Mouse (Mus musculus): ENCODE measurements around the gene Hspg2. TPM values are rescaled to one million over a fixed set of nuclear protein-coding genes. Genes with fewer than 3 reads are reported as not detected.

Gene Hspg2
- polyA plus RNA-seq, 1 experiment = 32.5 TPM

DNA sequence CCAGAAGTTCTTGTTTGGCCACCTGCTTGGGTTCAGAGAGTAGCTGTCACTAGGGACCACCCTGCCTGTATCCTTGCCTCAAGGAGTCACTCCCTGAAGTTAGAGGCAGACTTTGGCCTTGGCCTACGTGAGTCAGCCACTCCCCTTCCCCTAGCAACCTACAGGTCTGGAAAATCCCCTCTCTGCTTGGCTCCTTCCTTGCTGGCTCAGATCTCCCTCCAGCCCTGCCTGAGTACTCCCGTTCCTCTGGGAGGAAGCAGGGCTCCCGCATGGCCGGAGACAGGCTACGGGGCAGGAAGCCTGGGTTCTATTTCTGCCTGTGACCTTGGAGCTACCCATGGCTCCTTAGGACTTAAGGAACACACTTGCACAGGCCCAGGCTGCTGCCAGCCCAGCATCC is 28.8 kb downstream of the Hspg2 start:
- Histone ChIP-seq H3K4me3 (ENCODE audit: insufficient read depth, low read depth, low read length) (no peak overlapping the region), H3K4me1 (ENCODE audit: control insufficient read depth, insufficient read depth, insufficient read length, low read length) (peaks cover 75% of the 10 kb centered on the region)

GRCm38 (mm10) chr4:137497892-137498722 is 29.5 kb downstream of the Hspg2 start:
- Histone ChIP-seq H3K4me1 (ENCODE audit: control insufficient read depth, insufficient read depth, insufficient read length, low read length) (peaks cover 75% of the 10 kb centered on the region), H3K4me3 (ENCODE audit: insufficient read depth, low read depth, low read length) (peak overlapping the region; percentile 27), H3K27ac (replicated peaks; ENCODE audit: low read depth, low read length) (peak overlapping the region; percentile 96)

More for the DNA sequence above, 28.8 kb downstream of the Hspg2 start:
- peak overlapping the region; percentile 96 for H3K27ac ChIP-seq (replicated peaks; ENCODE audit: low read depth, low read length)

- no peak overlapping the region for H3K4me3 ChIP-seq (ENCODE audit: insufficient read depth, low read depth, low read length)
- peaks cover 70% of the 10 kb centered on the region for H3K4me1 ChIP-seq (ENCODE audit: control insufficient read depth, insufficient read depth, insufficient read length, low read length)
Observed at GRCm38 (mm10) chr4:137498882-137499583, 30.5 kb downstream of the Hspg2 start.

DNA sequence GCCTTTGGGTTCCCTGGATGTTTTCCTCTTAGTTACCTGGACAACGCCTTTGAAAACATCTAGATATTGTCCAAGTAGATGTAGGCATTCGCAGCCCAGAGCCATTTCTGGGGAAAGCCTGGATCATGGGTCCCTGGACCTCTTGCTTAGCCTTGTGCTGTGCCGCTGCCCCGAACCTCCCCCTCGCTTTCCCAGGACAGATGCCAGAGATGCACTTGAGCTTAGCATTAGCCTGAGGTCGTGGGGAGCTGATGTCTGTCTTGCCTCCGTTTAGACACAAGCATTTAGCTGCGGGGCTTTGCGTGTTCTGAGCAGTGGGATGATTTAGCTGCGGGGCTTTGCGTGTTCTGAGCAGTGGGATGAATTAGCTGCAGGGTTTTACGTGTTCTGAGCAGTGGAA is 31.6 kb downstream of the Hspg2 start:
- Histone ChIP-seq H3K27ac (replicated peaks; ENCODE audit: low read depth, low read length) (peak overlapping the region; percentile 96), H3K4me3 (ENCODE audit: insufficient read depth, low read depth, low read length) (no peak overlapping the region), H3K4me1 (ENCODE audit: control insufficient read depth, insufficient read depth, insufficient read length, low read length) (peaks cover 59% of the 10 kb centered on the region)

More at GRCm38 (mm10) chr4:137498882-137499583, 30.5 kb downstream of the Hspg2 start:
- H3K27ac ChIP-seq (replicated peaks; ENCODE audit: low read depth, low read length) = peak overlapping the region; percentile 96

DNA sequence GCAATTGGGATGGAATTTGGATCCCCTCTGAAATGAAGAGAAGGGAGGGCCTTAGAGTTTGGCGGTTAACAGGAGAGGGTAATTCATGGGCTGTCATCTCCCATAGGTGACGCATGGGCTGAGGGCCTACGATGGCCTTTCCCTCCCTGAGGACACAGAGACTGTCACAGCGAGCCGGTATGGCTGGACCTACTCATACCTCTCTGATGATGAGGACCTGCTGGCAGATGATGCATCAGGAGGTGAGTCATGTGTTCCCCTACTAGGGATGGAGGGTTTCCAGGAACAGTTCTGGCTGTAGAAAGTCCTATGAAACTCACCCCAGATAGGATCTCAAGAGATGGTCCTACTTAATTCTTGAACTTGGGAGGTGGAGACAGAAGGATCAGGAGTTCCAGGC is 32.4 kb downstream of the Hspg2 start:
- peak overlapping the region; percentile 96; the same call in 1 of the 2 replicates for H3K27ac ChIP-seq (replicated peaks; ENCODE audit: low read depth, low read length)
- H3K4me1 ChIP-seq (ENCODE audit: control insufficient read depth, insufficient read depth, insufficient read length, low read length) = peaks cover 59% of the 10 kb centered on the region
- H3K4me3 ChIP-seq (ENCODE audit: insufficient read depth, low read depth, low read length) = no peak overlapping the region

- Histone ChIP-seq H3K4me1 (ENCODE audit: control insufficient read depth, insufficient read depth, insufficient read length, low read length) (peaks cover 48% of the 10 kb centered on the region), H3K4me3 (ENCODE audit: insufficient read depth, low read depth, low read length) (no peak overlapping the region), H3K27ac (replicated peaks; ENCODE audit: low read depth, low read length) (peak overlapping the region; percentile 40)
Observed at GRCm38 (mm10) chr4:137502183-137502582, 33.6 kb downstream of the Hspg2 start.

DNA sequence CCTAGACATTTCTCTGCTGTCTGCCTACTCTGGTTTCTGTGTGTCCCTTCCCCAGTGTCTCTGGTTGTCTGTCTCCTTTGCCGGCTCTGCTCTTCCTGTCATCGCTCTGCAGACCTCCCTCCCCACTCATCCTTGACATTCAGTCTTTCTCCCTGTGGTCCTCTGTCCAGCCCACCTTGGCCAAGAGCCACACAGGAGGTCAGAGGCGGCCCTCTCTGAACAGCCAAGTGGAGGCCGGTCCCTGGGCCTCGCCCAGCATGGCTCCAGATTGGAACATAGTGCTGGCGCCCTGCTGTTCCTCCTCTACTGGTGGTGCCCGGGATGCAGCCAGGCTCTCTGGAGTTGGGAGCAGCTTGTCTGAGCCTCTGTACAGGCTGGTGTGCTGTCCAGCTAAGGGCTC is 34.2 kb downstream of the Hspg2 start:
- no peak overlapping the region for H3K4me3 ChIP-seq (ENCODE audit: insufficient read depth, low read depth, low read length)
- peaks cover 44% of the 10 kb centered on the region for H3K4me1 ChIP-seq (ENCODE audit: control insufficient read depth, insufficient read depth, insufficient read length, low read length)
- peak overlapping the region; percentile 40 for H3K27ac ChIP-seq (replicated peaks; ENCODE audit: low read depth, low read length)

- peak overlapping the region; percentile 19 for H3K27ac ChIP-seq (replicated peaks; ENCODE audit: low read depth, low read length)
- no peak overlapping the region for H3K4me3 ChIP-seq (ENCODE audit: insufficient read depth, low read depth, low read length)
- H3K4me1 ChIP-seq (ENCODE audit: control insufficient read depth, insufficient read depth, insufficient read length, low read length) = peaks cover 38% of the 10 kb centered on the region
Observed at GRCm38 (mm10) chr4:137503509-137503971, 35.0 kb downstream of the Hspg2 start.

- Histone ChIP-seq H3K27ac (replicated peaks; ENCODE audit: low read depth, low read length) (0 out of 2 replicates have a peak overlapping the region, but pooled peaks have one; percentile 0), H3K4me3 (ENCODE audit: insufficient read depth, low read depth, low read length) (no peak overlapping the region), H3K4me1 (ENCODE audit: control insufficient read depth, insufficient read depth, insufficient read length, low read length) (peaks cover 17% of the 10 kb centered on the region)
Observed at GRCm38 (mm10) chr4:137506629-137507028, 38.1 kb downstream of the Hspg2 start.

DNA sequence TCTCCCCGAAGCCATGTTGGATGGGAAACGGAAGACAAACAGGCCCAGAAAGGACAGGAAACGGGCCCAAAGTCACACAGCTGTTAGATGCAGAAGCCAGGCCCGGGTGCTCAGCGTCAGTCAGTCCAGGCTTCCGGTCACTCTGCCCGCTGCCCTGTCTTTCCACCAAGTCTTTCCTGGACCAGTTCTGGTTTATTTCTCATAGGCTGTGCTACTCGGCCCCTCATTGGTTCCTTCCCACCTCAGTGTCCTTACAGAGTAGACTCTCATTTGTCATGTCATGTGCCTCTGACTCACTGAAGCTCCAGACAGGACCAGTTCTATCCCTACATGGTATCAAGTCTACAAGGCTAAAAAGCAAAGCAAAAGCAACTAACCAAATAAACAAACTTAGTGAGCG is 41.0 kb downstream of the Hspg2 start:
- Histone ChIP-seq H3K4me1 (ENCODE audit: control insufficient read depth, insufficient read depth, insufficient read length, low read length) (peaks cover 4% of the 10 kb centered on the region), H3K27ac (replicated peaks; ENCODE audit: low read depth, low read length) (peak overlapping the region; percentile 18), H3K4me3 (ENCODE audit: insufficient read depth, low read depth, low read length) (no peak overlapping the region)

GRCm38 (mm10) chr4:137510021-137510696 is 41.6 kb downstream of the Hspg2 start:
- H3K4me1 ChIP-seq (ENCODE audit: control insufficient read depth, insufficient read depth, insufficient read length, low read length) = peaks cover 4% of the 10 kb centered on the region
- H3K27ac ChIP-seq (replicated peaks; ENCODE audit: low read depth, low read length) = 0 out of 2 replicates have a peak overlapping the region, but pooled peaks have one; percentile 18
- H3K4me3 ChIP-seq (ENCODE audit: insufficient read depth, low read depth, low read length) = no peak overlapping the region

DNA sequence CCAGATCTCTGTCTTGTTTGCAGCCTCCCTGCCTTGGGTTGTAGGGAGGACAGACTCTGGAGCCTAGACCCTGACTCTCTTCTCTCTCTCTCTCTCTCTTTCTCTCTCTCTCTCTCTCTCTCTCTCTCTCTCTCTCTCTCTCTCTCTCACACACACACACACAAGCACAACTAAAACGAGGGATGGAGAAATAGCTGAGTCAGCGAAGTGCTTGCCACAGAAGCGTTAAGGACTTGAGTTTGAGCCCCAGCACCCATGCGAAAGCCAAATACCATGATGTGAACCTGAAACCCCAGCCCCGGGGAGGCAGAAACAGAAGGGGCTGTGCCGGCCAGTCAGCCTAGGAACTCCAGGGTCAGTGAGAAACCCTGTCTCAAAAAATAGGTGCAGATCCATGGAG is 44.3 kb downstream of the Hspg2 start:
- Histone ChIP-seq H3K4me1 (ENCODE audit: control insufficient read depth, insufficient read depth, insufficient read length, low read length) (peaks cover 4% of the 10 kb centered on the region), H3K27ac (replicated peaks; ENCODE audit: low read depth, low read length) (no peak overlapping the region), H3K4me3 (ENCODE audit: insufficient read depth, low read depth, low read length) (no peak overlapping the region)

- Histone ChIP-seq H3K4me1 (ENCODE audit: control insufficient read depth, insufficient read depth, insufficient read length, low read length) (no peaks in the 10 kb centered on the region), H3K4me3 (ENCODE audit: insufficient read depth, low read depth, low read length) (no peak overlapping the region), H3K27ac (replicated peaks; ENCODE audit: low read depth, low read length) (no peak overlapping the region)
Observed at GRCm38 (mm10) chr4:137517989-137518691, 49.6 kb downstream of the Hspg2 start.

GRCm38 (mm10) chr4:137518746-137519145 is 50.2 kb downstream of the Hspg2 start:
- H3K4me3 ChIP-seq (ENCODE audit: insufficient read depth, low read depth, low read length) = no peak overlapping the region
- H3K4me1 ChIP-seq (ENCODE audit: control insufficient read depth, insufficient read depth, insufficient read length, low read length) = no peaks in the 10 kb centered on the region
- H3K27ac ChIP-seq (replicated peaks; ENCODE audit: low read depth, low read length) = no peak overlapping the region
